Mouse (Mus musculus) ES-E14 (cell line): ENCODE measurements at regions not wholly inside any gene's neighbourhood (a gene's known extent, or its start where the extent isn't known, plus 50 kb on each side); places are given as distances from the start of the nearest gene placed in this dataset.
"Not testable (repeated sequence)": the region's sequence is repeated elsewhere in the genome, so short reads cannot be mapped to it uniquely, and the experiment has no call there.

ENCODE experiments used
- DNase-seq: peaks from one replicate; pipeline ENCODE4 v3.0.0-alpha.2; 2013; ENCODE audit warnings: low read depth, low spot score
- H3K27ac ChIP-seq: 2 replicates; pipeline ENCODE4 v1.5.1; 2012; ENCODE audit warnings: low read depth, mild to moderate bottlenecking, low read length, moderate library complexity, mixed read lengths; ENCODE audit not compliant: poor library complexity, insufficient read depth, severe bottlenecking
- H3K36me3 ChIP-seq: 2 replicates; pipeline ENCODE4 v1.6.1; 2012; ENCODE audit warnings: mild to moderate bottlenecking, low read length, moderate library complexity, mixed read lengths; ENCODE audit not compliant: control insufficient read depth, poor library complexity, insufficient read depth, severe bottlenecking
- H3K4me1 ChIP-seq, 2 experiments: fragments of 150-350 bp in 1 of 2; sonication (generic) in 1 of 2; 2 replicates each; pipeline ENCODE4 v1.6.1; 2012; ENCODE audit warnings: low read length in 2 of 2, mild to moderate bottlenecking in 1 of 2, mixed read lengths in 1 of 2; ENCODE audit not compliant: control insufficient read depth in 2 of 2, insufficient read depth in 2 of 2, poor library complexity in 1 of 2
- H3K4me3 ChIP-seq, 2 experiments: fragments of 150-350 bp in 1 of 2; sonication (generic) in 1 of 2; 2 replicates each; pipeline ENCODE4 v1.5.1; 2012; ENCODE audit warnings: low read length in 2 of 2, low read depth in 1 of 2, mild to moderate bottlenecking in 1 of 2, mixed read lengths in 1 of 2; ENCODE audit not compliant: insufficient read depth in 1 of 2, poor library complexity in 1 of 2, severe bottlenecking in 1 of 2
- H3K9ac ChIP-seq: 2 replicates; pipeline ENCODE4 v1.6.1; 2012; ENCODE audit warnings: low read depth, mild to moderate bottlenecking, low read length, mixed read lengths; ENCODE audit not compliant: poor library complexity, insufficient read depth, severe bottlenecking
- H3K9me3 ChIP-seq: fragments of 150-350 bp; sonication (generic); 2 replicates; pipeline ENCODE4 v1.6.1; 2012; ENCODE audit warnings: low read depth, mild to moderate bottlenecking, low read length; ENCODE audit not compliant: control insufficient read depth, insufficient read depth
- CHD2 ChIP-seq: IDR thresholded peaks from 2 replicates; pipeline ENCODE4 v1.6.1; 2014; ENCODE audit warnings: mild to moderate bottlenecking, low read depth, low read length, inconsistent platforms
- HCFC1 ChIP-seq: IDR thresholded peaks from 2 replicates; pipeline ENCODE4 v1.6.1; 2012; ENCODE audit warnings: low read length, inconsistent platforms, borderline replicate concordance; ENCODE audit not compliant: insufficient read depth
- MAFK ChIP-seq: IDR thresholded peaks from 2 replicates; pipeline ENCODE4 v1.6.1; 2014; ENCODE audit warnings: mild to moderate bottlenecking, low read depth, low read length, inconsistent platforms; ENCODE audit not compliant: insufficient read depth
- ZC3H11A ChIP-seq: IDR thresholded peaks from 2 replicates; pipeline ENCODE4 v1.6.1; 2012; ENCODE audit warnings: low read depth, mild to moderate bottlenecking, inconsistent platforms, low read length, borderline replicate concordance
- ZNF384 ChIP-seq: IDR thresholded peaks from 2 replicates; pipeline ENCODE4 v1.6.1; 2012; ENCODE audit warnings: low read depth, low read length, inconsistent platforms
- in situ Hi-C, 2 experiments: fragments of 600-800 bp; cut with MboI; formaldehyde crosslinking; loops; one replicate each; pipeline ENCODE4 v1.15.1; 2025; ENCODE audit warnings: low sequenced_read_pairs in 2 of 2, inconsistent platforms in 1 of 2; ENCODE audit not compliant: unreplicated experiment in 2 of 2

GRCm38 (mm10) chrX:130708929-130709328, 959.4 kb downstream of the Diaph2 start:
- TF ChIP-seq CHD2: no peak
- TF ChIP-seq ZNF384: no peak
- TF ChIP-seq HCFC1: no peak
- no peak for TF ChIP-seq MAFK
- TF ChIP-seq ZC3H11A: no peak
- no peaks in the 10 kb centered on the region for H3K4me1 ChIP-seq
- no peak overlapping the region for H3K27ac ChIP-seq
- no peak overlapping the region for H3K4me3 ChIP-seq
- no peak for DNase-seq
- no peaks in the 10 kb centered on the region for H3K36me3 ChIP-seq
- in situ Hi-C loops: no loop called here
- no peak overlapping the region for H3K9ac ChIP-seq
- H3K9me3 ChIP-seq: no peaks in the 10 kb centered on the region

GRCm38 (mm10) chrX:130744132-130744531, 994.6 kb downstream of the Diaph2 start:
- DNase-seq: not testable (repeated sequence)

More at GRCm38 (mm10) chrX:130744132-130744531, 994.6 kb downstream of the Diaph2 start:
- H3K27ac ChIP-seq, H3K9ac ChIP-seq, in situ Hi-C loops, H3K9me3 ChIP-seq, H3K4me1 ChIP-seq, H3K36me3 ChIP-seq, H3K4me3 ChIP-seq: not testable (repeated sequence)
